Mouse (Mus musculus): ENCODE measurements around the gene Gramd4. TPM values are rescaled to one million over a fixed set of nuclear protein-coding genes. Genes with fewer than 3 reads are reported as not detected.

Gramd4 gene
- total and polyA plus RNA-seq, 2 experiments from 2014 or later: 22.5 to 47.6 TPM

DNA sequence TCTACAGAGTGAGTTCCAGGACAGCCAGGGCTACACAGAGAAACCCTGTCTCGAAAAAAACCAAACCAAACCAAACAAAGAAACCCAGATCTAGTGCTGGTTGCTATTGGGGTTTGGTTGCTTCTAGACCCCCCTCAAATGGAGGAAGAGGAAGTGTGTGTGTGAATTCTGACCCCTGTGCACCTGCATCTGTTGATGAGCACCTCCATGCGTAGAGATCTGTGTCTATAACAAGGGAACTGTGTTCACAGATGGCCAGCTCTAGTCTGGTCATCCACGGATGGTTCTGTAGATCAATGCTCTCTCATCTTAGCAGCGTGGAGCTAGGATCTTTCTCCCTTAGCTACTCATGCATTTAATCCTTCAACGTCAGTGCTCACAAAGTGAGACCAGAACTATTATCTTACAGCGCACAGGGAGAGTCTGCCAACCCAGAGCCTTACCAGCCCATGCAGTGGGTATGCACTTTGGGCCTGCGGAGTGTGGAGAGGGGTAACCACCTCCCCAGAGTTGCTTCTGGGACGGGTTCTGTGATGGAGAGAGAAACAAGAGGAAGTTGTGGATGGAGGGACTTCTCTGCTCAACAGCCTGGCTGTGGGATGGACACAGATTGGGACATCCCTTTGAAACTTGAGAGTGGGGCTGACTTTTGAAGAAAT lies 6.8 kb downstream of the Gramd4 start:
- H3K9ac ChIP-seq (replicated peaks; ENCODE audit: low read length, poor library complexity, severe bottlenecking): no peak overlapping the region
- H3K4me2 ChIP-seq (ENCODE audit: low read depth, low read length, poor library complexity, severe bottlenecking): no peak overlapping the region
- no peaks in the 10 kb centered on the region for H3K27me3 ChIP-seq (ENCODE audit: insufficient read depth, low read length)
- TF ChIP-seq CTCF (IDR thresholded peaks at IDR 0.05): no peak
- H3K27ac ChIP-seq (ENCODE audit: low read depth, low read length): no peak overlapping the region
- no peaks in the 10 kb centered on the region for H3K9me3 ChIP-seq (ENCODE audit: low read length)
- H3K36me3 ChIP-seq (ENCODE audit: insufficient read depth, low read length): no peaks in the 10 kb centered on the region
- H3K4me3 ChIP-seq (ENCODE audit: low read depth, low read length): no peak overlapping the region
- WGBS: 67% methylated on average over 8 of the region's 8 CpGs
- DNase-seq (ENCODE audit: low spot score) (no peak), ATAC-seq (ENCODE audit: low FRiP score) (no peak)
- H3K4me1 ChIP-seq (ENCODE audit: insufficient read depth, low read length): peaks cover 25% of the 10 kb centered on the region

DNA sequence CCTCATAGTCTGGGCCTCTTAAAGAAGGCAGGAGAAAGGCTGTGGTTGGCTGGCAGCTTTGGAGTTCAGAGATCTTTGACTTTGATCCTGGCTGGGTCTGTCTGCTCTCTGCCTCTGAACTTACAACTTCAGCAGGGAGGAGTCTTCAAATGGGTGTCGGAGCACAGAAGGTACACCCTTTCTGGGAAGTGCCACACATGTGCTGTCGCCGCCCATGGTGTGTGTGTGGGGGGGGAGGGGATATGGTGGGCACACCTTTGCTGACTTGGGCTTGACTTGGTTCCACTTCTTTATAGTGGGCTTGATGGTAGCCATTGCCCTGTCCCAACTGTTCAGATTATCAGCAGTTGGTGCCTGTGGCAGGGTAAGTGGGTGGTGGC lies 7.3 kb downstream of the Gramd4 start:
- ATAC-seq (ENCODE audit: low FRiP score): no peak

GRCm38 (mm10) chr15:86065367-86065766 lies 7.9 kb downstream of the Gramd4 start:
- Histone ChIP-seq H3K4me1 (ENCODE audit: insufficient read depth, low read length) (peaks cover 15% of the 10 kb centered on the region), H3K36me3 (ENCODE audit: insufficient read depth, low read length) (no peaks in the 10 kb centered on the region), H3K4me2 (ENCODE audit: low read depth, low read length, poor library complexity, severe bottlenecking) (no peak overlapping the region), H3K27me3 (ENCODE audit: insufficient read depth, low read length) (no peaks in the 10 kb centered on the region), H3K9ac (replicated peaks; ENCODE audit: low read length, poor library complexity, severe bottlenecking) (no peak overlapping the region), H3K27ac (ENCODE audit: low read depth, low read length) (no peak overlapping the region), H3K9me3 (ENCODE audit: low read length) (no peaks in the 10 kb centered on the region), H3K4me3 (ENCODE audit: low read depth, low read length) (no peak overlapping the region)
- ATAC-seq (ENCODE audit: low FRiP score) (no peak), DNase-seq (ENCODE audit: low spot score) (no peak)
- WGBS: 94% methylated on average over 4 of the region's 4 CpGs
- no peak for TF ChIP-seq CTCF (IDR thresholded peaks at IDR 0.05)

More for the DNA sequence above, 7.3 kb downstream of the Gramd4 start:
- Histone ChIP-seq H3K4me2 (ENCODE audit: low read depth, low read length, poor library complexity, severe bottlenecking) (no peak overlapping the region), H3K4me3 (ENCODE audit: low read depth, low read length) (no peak overlapping the region), H3K9ac (replicated peaks; ENCODE audit: low read length, poor library complexity, severe bottlenecking) (no peak overlapping the region), H3K4me1 (ENCODE audit: insufficient read depth, low read length) (peaks cover 20% of the 10 kb centered on the region), H3K27me3 (ENCODE audit: insufficient read depth, low read length) (no peaks in the 10 kb centered on the region), H3K9me3 (ENCODE audit: low read length) (no peaks in the 10 kb centered on the region), H3K27ac (ENCODE audit: low read depth, low read length) (no peak overlapping the region), H3K36me3 (ENCODE audit: insufficient read depth, low read length) (no peaks in the 10 kb centered on the region)
- no peak for TF ChIP-seq CTCF (IDR thresholded peaks at IDR 0.05)
- no peak for DNase-seq (ENCODE audit: low spot score)
- 93% methylated on average over 3 of the region's 3 CpGs for WGBS

GRCm38 (mm10) chr15:86066836-86067580 lies 9.5 kb downstream of the Gramd4 start:
- TF ChIP-seq CTCF (IDR thresholded peaks at IDR 0.05): no peak
- H3K27ac ChIP-seq (ENCODE audit: low read depth, low read length): no peak overlapping the region
- H3K4me1 ChIP-seq (ENCODE audit: insufficient read depth, low read length): no peaks in the 10 kb centered on the region; the same call in 1 of the 2 replicates
- H3K4me2 ChIP-seq (ENCODE audit: low read depth, low read length, poor library complexity, severe bottlenecking): no peak overlapping the region
- H3K4me3 ChIP-seq (ENCODE audit: low read depth, low read length): no peak overlapping the region
- no peak overlapping the region for H3K9ac ChIP-seq (replicated peaks; ENCODE audit: low read length, poor library complexity, severe bottlenecking)
- H3K9me3 ChIP-seq (ENCODE audit: low read length): no peaks in the 10 kb centered on the region
- WGBS: 78% methylated on average over 14 of the region's 14 CpGs
- DNase-seq (ENCODE audit: low spot score) (no peak), ATAC-seq (ENCODE audit: low FRiP score) (no peak)
- H3K27me3 ChIP-seq (ENCODE audit: insufficient read depth, low read length): no peaks in the 10 kb centered on the region
- no peaks in the 10 kb centered on the region for H3K36me3 ChIP-seq (ENCODE audit: insufficient read depth, low read length)

- ATAC-seq (ENCODE audit: low FRiP score) (no peak), DNase-seq (ENCODE audit: low spot score) (no peak)
- H3K9me3 ChIP-seq (ENCODE audit: low read length): no peaks in the 10 kb centered on the region
- no peak overlapping the region for H3K4me3 ChIP-seq (ENCODE audit: low read depth, low read length)
- H3K36me3 ChIP-seq (ENCODE audit: insufficient read depth, low read length): no peaks in the 10 kb centered on the region
- H3K9ac ChIP-seq (replicated peaks; ENCODE audit: low read length, poor library complexity, severe bottlenecking): no peak overlapping the region
- H3K27me3 ChIP-seq (ENCODE audit: insufficient read depth, low read length): no peaks in the 10 kb centered on the region
- TF ChIP-seq CTCF (IDR thresholded peaks at IDR 0.05): no peak
- H3K4me2 ChIP-seq (ENCODE audit: low read depth, low read length, poor library complexity, severe bottlenecking): no peak overlapping the region
- no peak overlapping the region for H3K27ac ChIP-seq (ENCODE audit: low read depth, low read length)
- no peaks in the 10 kb centered on the region; the same call in 1 of the 2 replicates for H3K4me1 ChIP-seq (ENCODE audit: insufficient read depth, low read length)
- 79% methylated on average over 6 of the region's 6 CpGs for WGBS
These were observed 10.1 kb downstream of the Gramd4 start for GRCm38 (mm10) chr15:86067581-86067910.

DNA sequence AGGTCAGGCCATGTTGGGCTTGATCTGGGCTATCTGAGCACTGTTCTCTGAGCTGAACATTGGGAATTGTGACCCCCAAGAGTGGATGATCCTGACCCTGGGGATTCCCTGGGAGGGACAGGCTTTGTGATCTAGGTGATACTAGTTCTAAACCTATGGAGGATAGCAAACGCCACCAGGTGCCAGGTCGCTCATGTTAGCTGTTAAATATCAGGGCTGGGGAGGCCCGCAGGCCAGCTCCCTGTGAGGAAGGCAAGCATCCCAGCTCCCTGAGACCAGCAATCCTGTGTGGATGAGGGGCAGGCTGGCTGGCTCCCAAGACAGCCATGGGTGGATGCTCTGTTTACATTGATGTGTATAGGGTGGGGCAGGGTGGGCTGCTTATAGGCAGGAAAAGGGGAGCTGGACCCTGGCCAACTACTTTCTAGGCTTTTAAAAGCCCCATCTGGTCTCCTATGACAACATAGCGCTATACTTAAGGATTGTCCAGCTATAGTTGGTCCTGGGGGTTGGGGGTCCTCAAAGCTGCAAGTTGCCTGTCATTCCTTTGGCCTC lies 10.5 kb downstream of the Gramd4 start:
- TF ChIP-seq CTCF (IDR thresholded peaks at IDR 0.05): no peak
- no peaks in the 10 kb centered on the region; the same call in 1 of the 2 replicates for H3K4me1 ChIP-seq (ENCODE audit: insufficient read depth, low read length)
- H3K4me2 ChIP-seq (ENCODE audit: low read depth, low read length, poor library complexity, severe bottlenecking): no peak overlapping the region
- no peak overlapping the region for H3K4me3 ChIP-seq (ENCODE audit: low read depth, low read length)
- no peak overlapping the region for H3K27ac ChIP-seq (ENCODE audit: low read depth, low read length)
- no peaks in the 10 kb centered on the region for H3K9me3 ChIP-seq (ENCODE audit: low read length)
- DNase-seq (ENCODE audit: low spot score) (no peak), ATAC-seq (ENCODE audit: low FRiP score) (no peak)
- no peak overlapping the region for H3K9ac ChIP-seq (replicated peaks; ENCODE audit: low read length, poor library complexity, severe bottlenecking)
- no peaks in the 10 kb centered on the region for H3K27me3 ChIP-seq (ENCODE audit: insufficient read depth, low read length)
- 84% methylated on average over 4 of the region's 4 CpGs for WGBS
- H3K36me3 ChIP-seq (ENCODE audit: insufficient read depth, low read length): no peaks in the 10 kb centered on the region

Measured in midbrain, postnatal 0 days (tissue).